Mouse (Mus musculus) retina, adult 2 months (tissue): ENCODE data around the gene Zfp277.

Source experiments
- DNase-seq: peaks from one replicate; pipeline ENCODE4 v3.0.0-alpha.2; 2012; ENCODE audit warnings: low read depth, low spot score

Zfp277 gene

GRCm38 (mm10) chr12:40445648-40446449 lies at the start of gene Zfp277, which contains the start of gene Dock4:
Zfp277 (minus strand) TSS chr12:40445902.
Dock4 (plus strand) TSS chr12:40445952.
- DNase-seq: peak; percentile 96

- no peak for DNase-seq
Observed at GRCm38 (mm10) chr12:40486047-40486837, 40.5 kb upstream of the Zfp277 start.

GRCm38 (mm10) chr12:40485210-40485609 lies 39.5 kb upstream of the Zfp277 start:
- DNase-seq: no peak

GRCm38 (mm10) chr12:40484224-40484623 lies 38.5 kb upstream of the Zfp277 start:
- no peak for DNase-seq

GRCm38 (mm10) chr12:40477621-40478452 lies 32.1 kb upstream of the Zfp277 start:
- DNase-seq: no peak

GRCm38 (mm10) chr12:40473709-40474108 lies 28.0 kb upstream of the Zfp277 start:
- no peak for DNase-seq

GRCm38 (mm10) chr12:40471649-40472399 lies 26.1 kb upstream of the Zfp277 start:
- no peak for DNase-seq

- no peak for DNase-seq
Observed at GRCm38 (mm10) chr12:40469009-40469408, 23.3 kb upstream of the Zfp277 start.

GRCm38 (mm10) chr12:40468235-40468634 lies 22.5 kb upstream of the Zfp277 start:
- DNase-seq: no peak

- DNase-seq: no peak
Observed at GRCm38 (mm10) chr12:40464282-40464681, 18.6 kb upstream of the Zfp277 start.

- DNase-seq: no peak
Observed at GRCm38 (mm10) chr12:40463828-40464227, 18.1 kb upstream of the Zfp277 start.

GRCm38 (mm10) chr12:40462693-40463235 lies 17.1 kb upstream of the Zfp277 start:
- DNase-seq: no peak

- no peak for DNase-seq
Observed at GRCm38 (mm10) chr12:40459673-40460265, 14.1 kb upstream of the Zfp277 start.

- no peak for DNase-seq
Observed at GRCm38 (mm10) chr12:40458977-40459376, 13.3 kb upstream of the Zfp277 start.

GRCm38 (mm10) chr12:40456517-40456916 lies 10.8 kb upstream of the Zfp277 start:
- DNase-seq: no peak

- no peak for DNase-seq
Observed at GRCm38 (mm10) chr12:40449119-40449795, 3.6 kb upstream of the Zfp277 start.

- no peak for DNase-seq
Observed at GRCm38 (mm10) chr12:40447561-40448355, 2.1 kb upstream of the Zfp277 start.

- DNase-seq: no peak
Observed at GRCm38 (mm10) chr12:40446450-40447381, 1.0 kb upstream of the Zfp277 start.
